Mouse (Mus musculus): ENCODE data around the gene Ankrd13b. TPM values are rescaled to one million over a fixed set of nuclear protein-coding genes. Genes with fewer than 3 reads are reported as not detected.

Gene Ankrd13b
- polyA plus RNA-seq, 1 experiment: 280 TPM

DNA sequence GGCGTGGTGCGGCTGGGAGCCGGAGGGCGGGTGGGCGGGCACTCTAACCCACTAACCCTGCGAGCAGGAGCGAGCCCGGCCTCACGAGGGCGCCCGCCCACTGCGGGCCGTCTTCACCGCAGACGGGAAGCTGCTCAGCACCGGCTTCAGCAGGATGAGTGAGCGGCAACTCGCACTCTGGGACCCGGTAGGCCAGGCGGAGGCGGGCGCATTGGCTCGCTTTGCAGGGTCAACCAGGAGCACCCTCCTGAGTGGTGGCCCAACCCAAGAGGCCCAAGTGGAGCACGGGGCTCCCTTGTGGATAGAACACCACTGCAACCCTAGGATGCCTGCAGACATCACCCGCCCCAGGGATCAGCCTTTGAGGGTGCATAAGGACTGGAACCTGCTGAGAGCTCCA is 22.3 kb downstream of the Ankrd13b start:
- TF ChIP-seq CTCF (IDR thresholded peaks at IDR 0.05; ENCODE audit: borderline replicate concordance, extremely low read depth, insufficient read depth, insufficient read length): peak; percentile 41; the same call in 1 of the 2 replicates
- TF ChIP-seq POLR2A (IDR thresholded peaks at IDR 0.05; ENCODE audit: borderline replicate concordance, extremely low read depth, insufficient read depth, insufficient read length, poor library complexity, severe bottlenecking): no peak
- DNase-seq (ENCODE audit: low read depth): peak; percentile 51

DNA sequence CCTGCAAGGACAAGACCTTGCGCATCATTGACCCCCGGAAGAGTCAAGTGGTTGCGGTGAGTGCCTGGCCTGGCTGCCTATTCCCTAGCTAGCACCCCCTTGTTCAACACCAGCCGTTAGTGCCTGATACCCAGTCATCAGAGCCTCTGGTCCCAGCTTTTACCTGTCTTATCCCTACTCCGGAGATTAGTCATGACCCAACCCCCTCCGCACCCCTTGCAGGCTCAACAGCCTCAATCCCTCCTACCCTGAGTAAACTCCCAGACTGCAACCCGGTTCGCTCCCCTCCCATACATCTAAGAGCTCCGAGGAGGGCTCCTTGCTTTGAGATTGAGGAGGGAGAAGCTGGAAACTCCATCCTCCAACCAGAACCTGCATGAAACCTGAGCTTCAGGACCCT is 22.9 kb downstream of the Ankrd13b start:
- TF ChIP-seq POLR2A (IDR thresholded peaks at IDR 0.05; ENCODE audit: borderline replicate concordance, extremely low read depth, insufficient read depth, insufficient read length, poor library complexity, severe bottlenecking) (no peak), CTCF (IDR thresholded peaks at IDR 0.05; ENCODE audit: borderline replicate concordance, extremely low read depth, insufficient read depth, insufficient read length) (no peak)
- DNase-seq (ENCODE audit: low read depth): no peak

DNA sequence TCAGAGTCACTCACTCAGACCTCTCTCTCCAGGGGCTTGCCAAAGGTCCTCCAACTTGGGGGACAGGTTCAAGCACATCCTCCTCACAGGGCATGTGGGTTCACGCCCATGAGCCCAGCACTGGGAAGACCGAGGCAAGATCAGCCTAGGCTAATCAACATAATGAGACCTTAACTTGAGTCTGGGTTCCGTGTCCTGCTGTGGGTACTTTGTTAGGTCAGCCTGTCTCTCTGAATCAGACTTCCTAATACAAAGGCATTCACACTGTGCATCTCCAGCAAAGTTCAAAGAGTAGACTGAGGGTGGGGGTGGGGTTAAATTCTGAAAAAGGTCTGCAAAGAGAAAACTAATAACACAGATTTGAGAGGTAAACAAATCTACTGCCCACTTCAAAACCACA is 24.4 kb downstream of the Ankrd13b start:
- no peak for TF ChIP-seq CTCF (IDR thresholded peaks at IDR 0.05; ENCODE audit: borderline replicate concordance, extremely low read depth, insufficient read depth, insufficient read length)
- no peak for DNase-seq (ENCODE audit: low read depth)

DNA sequence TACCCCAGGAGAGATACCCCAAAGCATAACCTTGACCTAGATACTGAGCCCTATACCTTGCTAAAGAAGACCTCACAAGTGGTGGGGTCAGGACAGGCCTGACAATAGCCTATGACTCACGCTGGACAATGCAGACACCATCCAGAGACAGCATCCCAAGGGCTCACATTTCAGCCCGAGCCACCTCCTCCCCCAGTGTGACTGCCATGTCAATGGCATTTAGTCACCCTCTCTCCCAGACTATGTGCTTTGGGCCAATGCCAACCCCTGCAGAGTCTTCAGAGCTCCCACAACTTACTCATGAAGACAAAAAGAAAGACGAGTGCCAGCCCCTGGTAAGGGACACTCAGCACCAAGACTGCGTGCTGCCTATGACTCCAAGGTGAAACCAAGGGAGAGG is 24.8 kb downstream of the Ankrd13b start:
- no peak for DNase-seq (ENCODE audit: low read depth)
- TF ChIP-seq POLR2A (IDR thresholded peaks at IDR 0.05; ENCODE audit: borderline replicate concordance, extremely low read depth, insufficient read depth, insufficient read length, poor library complexity, severe bottlenecking) (no peak), CTCF (IDR thresholded peaks at IDR 0.05; ENCODE audit: borderline replicate concordance, extremely low read depth, insufficient read depth, insufficient read length) (no peak)

DNA sequence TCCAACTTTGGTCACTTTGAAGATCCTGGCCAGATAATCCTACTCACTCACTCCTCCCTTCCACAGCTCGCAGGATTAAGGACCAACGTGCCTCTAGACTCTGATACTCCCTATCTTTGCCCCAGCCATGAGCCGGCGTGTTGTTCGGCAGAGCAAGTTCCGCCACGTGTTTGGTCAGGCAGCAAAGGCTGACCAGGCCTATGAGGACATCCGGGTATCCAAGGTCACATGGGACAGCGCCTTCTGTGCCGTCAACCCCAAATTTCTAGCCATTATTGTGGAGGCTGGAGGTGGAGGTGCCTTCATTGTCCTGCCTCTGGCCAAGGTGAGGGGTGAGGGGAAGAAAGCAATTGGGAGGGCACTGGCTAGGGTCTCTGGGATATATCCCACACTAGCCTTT is 25.7 kb downstream of the Ankrd13b start:
- no peak for DNase-seq (ENCODE audit: low read depth)
- no peak for TF ChIP-seq CTCF (IDR thresholded peaks at IDR 0.05; ENCODE audit: borderline replicate concordance, extremely low read depth, insufficient read depth, insufficient read length)
- no peak for TF ChIP-seq POLR2A (IDR thresholded peaks at IDR 0.05; ENCODE audit: borderline replicate concordance, extremely low read depth, insufficient read depth, insufficient read length, poor library complexity, severe bottlenecking)

DNA sequence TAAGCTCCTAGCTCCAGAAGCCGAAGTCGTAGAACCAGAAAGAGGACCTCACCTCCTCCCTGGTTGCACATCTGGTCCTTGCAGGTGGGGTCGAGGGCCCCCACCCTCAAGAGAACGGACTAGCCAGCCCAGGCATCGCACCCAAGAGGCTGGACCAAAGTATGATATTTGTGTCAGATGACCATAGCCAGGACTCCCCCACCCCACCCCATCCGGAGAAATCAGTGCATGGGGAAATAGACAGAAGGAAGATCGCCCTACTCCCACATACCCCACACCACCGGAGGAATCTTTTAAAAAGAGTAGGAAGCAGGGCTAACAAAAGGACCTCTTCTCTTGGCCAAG is 26.4 kb downstream of the Ankrd13b start:
- TF ChIP-seq CTCF (IDR thresholded peaks at IDR 0.05; ENCODE audit: borderline replicate concordance, extremely low read depth, insufficient read depth, insufficient read length) (no peak), POLR2A (IDR thresholded peaks at IDR 0.05; ENCODE audit: borderline replicate concordance, extremely low read depth, insufficient read depth, insufficient read length, poor library complexity, severe bottlenecking) (no peak)
- DNase-seq (ENCODE audit: low read depth): no peak

DNA sequence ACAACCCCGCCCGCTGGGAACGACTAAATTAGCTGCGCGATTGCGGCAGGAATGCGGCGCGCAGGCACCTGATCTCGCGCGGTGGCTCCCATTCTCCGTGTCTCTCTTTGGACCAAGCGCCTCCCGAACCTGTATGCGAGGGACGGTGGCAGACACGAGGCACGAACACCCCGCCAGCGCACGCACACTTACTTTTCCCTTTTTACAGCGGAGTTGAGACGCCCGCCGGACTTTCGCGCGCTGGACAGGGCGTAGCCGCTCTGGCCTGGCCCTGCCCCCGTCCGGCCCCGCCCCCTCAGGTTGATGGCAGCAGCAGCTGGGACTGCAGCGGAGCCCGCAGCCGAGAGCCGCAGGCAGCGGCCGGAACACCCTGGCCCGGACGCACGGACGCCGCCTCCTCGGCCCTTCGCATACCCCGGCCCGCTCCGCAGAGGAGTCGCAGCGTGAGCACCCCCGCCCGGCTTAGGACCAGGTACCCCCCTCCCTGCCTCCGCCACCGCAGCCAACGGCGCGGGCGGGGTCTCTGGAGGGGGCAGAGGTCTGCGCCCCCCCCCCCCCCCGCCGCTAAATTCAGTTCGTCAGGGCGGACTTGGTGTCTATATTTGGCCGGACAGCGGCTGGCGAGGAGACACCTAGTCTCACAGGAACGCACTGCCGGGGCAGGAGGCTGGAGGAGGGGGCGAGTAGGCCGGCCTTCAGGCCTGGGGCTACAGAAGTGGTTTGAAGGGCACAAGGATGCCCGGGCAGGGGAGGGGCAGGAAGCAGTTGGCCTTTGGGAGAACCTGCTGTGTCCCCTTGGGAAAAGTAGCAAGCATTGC is 27.0 kb downstream of the Ankrd13b start, which contains the start of gene Coro6:
TSS of gene Coro6 (plus strand) at position 129 of the 818 bp plus-strand sequence.
- DNase-seq (ENCODE audit: low read depth): peak; percentile 45
- TF ChIP-seq POLR2A (IDR thresholded peaks at IDR 0.05; ENCODE audit: borderline replicate concordance, extremely low read depth, insufficient read depth, insufficient read length, poor library complexity, severe bottlenecking) (no peak), CTCF (IDR thresholded peaks at IDR 0.05; ENCODE audit: borderline replicate concordance, extremely low read depth, insufficient read depth, insufficient read length) (no peak)

DNA sequence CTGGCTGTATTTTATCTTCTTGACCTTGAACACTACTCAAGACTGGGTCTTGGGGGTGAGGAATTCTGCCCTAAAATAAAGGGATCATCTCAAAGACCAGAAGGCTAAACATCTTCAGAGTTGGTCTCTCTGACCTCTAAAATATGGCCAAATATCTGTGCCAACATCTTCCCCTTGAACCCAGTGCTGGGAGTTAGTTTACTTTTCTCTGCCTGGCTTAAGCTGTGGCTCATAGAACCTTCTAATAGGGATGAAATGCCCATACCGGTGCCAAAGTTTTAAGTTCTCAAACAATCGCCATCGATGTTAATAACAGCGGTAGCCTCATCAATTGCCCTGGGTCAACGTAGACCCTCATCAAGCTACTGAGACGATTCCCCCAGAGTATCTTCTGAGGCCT is 27.6 kb downstream of the Ankrd13b start:
- DNase-seq (ENCODE audit: low read depth): no peak
- TF ChIP-seq POLR2A (IDR thresholded peaks at IDR 0.05; ENCODE audit: borderline replicate concordance, extremely low read depth, insufficient read depth, insufficient read length, poor library complexity, severe bottlenecking) (no peak), CTCF (IDR thresholded peaks at IDR 0.05; ENCODE audit: borderline replicate concordance, extremely low read depth, insufficient read depth, insufficient read length) (no peak)

DNA sequence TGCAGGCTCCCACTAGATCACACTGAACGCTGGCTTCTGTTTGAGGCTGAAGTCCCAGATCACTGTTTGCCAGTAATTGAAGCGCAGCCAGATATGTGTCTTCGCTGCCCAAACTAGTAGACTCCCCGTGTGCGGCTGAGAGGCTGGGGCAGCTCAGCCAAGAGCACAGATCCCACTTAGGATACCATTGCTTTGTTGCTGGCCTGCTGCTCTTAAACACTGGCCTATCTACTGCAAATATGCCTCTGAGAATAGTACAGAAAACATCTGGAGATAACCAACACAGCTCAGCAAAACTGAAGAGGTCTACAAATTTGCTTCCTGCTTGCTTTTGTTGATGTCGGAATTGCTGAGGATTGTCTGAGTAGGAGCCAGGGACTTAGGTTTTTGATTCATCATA is 32.6 kb downstream of the Ankrd13b start:
- DNase-seq (ENCODE audit: low read depth): peak; percentile 57
- no peak for TF ChIP-seq CTCF (IDR thresholded peaks at IDR 0.05; ENCODE audit: borderline replicate concordance, extremely low read depth, insufficient read depth, insufficient read length)
- no peak for TF ChIP-seq POLR2A (IDR thresholded peaks at IDR 0.05; ENCODE audit: borderline replicate concordance, extremely low read depth, insufficient read depth, insufficient read length, poor library complexity, severe bottlenecking)

DNA sequence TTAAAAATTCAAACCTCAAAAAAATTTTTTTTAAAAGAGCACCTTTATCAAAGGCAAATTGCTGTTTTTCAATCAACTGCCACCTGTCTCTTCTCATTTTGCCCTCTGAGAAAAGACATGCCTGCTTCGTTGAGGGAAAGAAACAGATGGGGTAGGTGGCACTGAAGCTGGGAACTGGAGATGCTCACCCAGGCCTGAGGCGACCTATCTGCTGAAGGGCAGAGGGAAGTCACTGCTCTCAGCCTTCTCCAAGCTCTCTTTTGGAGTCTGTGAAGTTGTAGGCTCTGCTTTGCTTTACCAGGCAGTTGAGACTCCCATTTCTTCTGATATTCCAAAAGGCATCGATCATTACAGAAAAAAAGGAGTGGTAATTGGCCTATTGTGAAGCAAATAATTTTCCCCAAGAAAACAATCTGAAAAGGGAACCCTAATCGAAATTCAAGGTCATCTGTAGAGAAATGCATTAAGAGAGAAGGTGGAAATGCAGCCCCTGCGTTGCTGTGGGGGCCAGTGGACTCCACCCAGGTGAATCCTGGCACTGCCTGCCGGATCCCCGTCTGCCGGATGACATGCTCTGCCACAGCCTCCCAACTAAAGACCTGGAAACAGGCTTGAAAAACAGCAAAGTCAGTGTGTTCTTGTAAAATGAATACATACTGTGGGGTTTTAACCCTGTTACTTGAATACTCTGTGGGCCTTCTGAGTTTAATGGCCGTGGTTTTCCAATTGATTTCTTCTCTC is 33.5 kb downstream of the Ankrd13b start:
- DNase-seq (ENCODE audit: low read depth): no peak

DNA sequence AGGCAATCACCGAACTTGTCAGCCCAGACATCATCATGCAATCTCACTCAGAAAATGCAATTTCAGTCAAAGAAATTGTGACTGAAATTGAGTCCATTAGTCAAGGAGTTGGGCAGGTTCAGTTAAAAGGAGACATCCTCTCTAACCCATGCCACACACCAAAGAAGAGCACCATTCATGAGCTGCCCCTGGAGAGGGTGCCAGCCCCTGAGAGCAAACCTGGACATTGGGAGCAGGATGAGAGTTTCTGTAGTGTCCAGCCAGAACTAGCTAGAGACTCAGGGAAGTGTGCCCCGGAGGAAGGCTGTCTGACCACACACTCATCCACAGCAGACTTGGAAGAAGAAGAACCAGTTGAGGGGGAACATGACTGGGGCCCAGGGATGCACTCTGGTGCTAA is 36.1 kb downstream of the Ankrd13b start:
- no peak for TF ChIP-seq CTCF (IDR thresholded peaks at IDR 0.05; ENCODE audit: borderline replicate concordance, extremely low read depth, insufficient read depth, insufficient read length)
- TF ChIP-seq POLR2A (IDR thresholded peaks at IDR 0.05; ENCODE audit: borderline replicate concordance, extremely low read depth, insufficient read depth, insufficient read length, poor library complexity, severe bottlenecking): no peak
- DNase-seq (ENCODE audit: low read depth): no peak

More for the DNA sequence above, 33.5 kb downstream of the Ankrd13b start:
- TF ChIP-seq POLR2A (IDR thresholded peaks at IDR 0.05; ENCODE audit: borderline replicate concordance, extremely low read depth, insufficient read depth, insufficient read length, poor library complexity, severe bottlenecking) (no peak), CTCF (IDR thresholded peaks at IDR 0.05; ENCODE audit: borderline replicate concordance, extremely low read depth, insufficient read depth, insufficient read length) (no peak)

DNA sequence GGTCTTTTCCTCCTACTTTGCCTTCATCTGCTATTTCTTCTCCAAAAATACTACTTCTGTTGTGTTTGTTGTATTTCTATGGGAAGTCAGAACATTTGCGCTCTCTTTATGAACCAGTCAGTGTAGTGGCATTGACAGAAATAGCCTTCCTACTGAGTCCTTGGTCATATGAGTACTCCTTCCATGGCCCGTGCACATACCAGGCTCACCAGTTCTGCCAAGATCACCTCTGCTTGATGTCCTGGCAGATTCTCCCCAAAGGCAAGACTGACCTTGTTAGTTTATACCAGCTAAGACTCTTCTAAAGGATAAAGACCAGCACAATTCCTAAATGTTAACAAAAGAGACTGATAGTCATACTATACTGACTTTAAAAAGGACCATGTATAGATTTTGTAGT is 37.8 kb downstream of the Ankrd13b start:
- DNase-seq (ENCODE audit: low read depth): no peak
- TF ChIP-seq POLR2A (IDR thresholded peaks at IDR 0.05; ENCODE audit: borderline replicate concordance, extremely low read depth, insufficient read depth, insufficient read length, poor library complexity, severe bottlenecking) (no peak), CTCF (IDR thresholded peaks at IDR 0.05; ENCODE audit: borderline replicate concordance, extremely low read depth, insufficient read depth, insufficient read length) (no peak)
